Mouse (Mus musculus): ENCODE data around the gene Astn1.

DNA sequence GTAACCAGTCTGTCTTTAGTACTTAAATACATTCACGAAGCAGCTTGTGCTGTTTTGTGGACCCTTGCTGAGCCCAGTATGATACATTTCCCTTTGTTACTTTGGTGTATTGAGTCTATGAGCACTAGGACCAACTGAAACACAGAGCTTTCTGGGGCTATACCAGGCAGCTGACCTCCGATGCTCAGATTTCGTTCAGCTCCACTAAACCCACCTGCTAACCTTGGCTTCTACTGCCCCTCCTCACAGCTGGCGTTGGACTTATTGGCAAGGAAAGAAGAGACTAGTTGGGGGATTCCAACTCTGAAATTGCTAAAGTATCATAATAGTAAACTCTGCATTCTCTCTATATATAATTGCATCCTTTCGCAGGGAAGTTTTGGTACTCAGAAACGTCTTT, 118.2 kb downstream of the Astn1 start:
- TF ChIP-seq POLR2A (IDR thresholded peaks at IDR 0.05; ENCODE audit: low read depth, low read length) (no peak), CTCF (conservative IDR thresholded peaks at IDR 0.05 in 1 of 2, IDR thresholded peaks at IDR 0.05 in 1 of 2; ENCODE audit: low read depth in 2 of 2, low read length in 2 of 2) (no peak), CHD1 (IDR thresholded peaks at IDR 0.05; ENCODE audit: low read depth, low read length) (no peak), TBP (conservative IDR thresholded peaks at IDR 0.05; ENCODE audit: low read depth, low read length) (no peak), ZMIZ1 (IDR thresholded peaks at IDR 0.05; ENCODE audit: low read depth, low read length) (no peak)

All from CH12.LX (cell line).